Mouse (Mus musculus): ENCODE data around the gene Slc4a3. TPM values are rescaled to one million over a fixed set of nuclear protein-coding genes. Genes with fewer than 3 reads are reported as not detected.

Slc4a3 gene
- polyA plus RNA-seq, 1 experiment from 2014 or later = 22.4 TPM

GRCm38 (mm10) chr1:75570403-75570802 is 24.3 kb downstream of the Slc4a3 start:
- Histone ChIP-seq H3K27me3 (peaks cover 4% of the 10 kb centered on the region; the same call in 1 of the 2 replicates), H3K36me3 (replicated peaks) (no peaks in the 10 kb centered on the region), H3K4me3 (replicated peaks) (no peak overlapping the region), H3K4me2 (no peak overlapping the region), H3K27ac (no peak overlapping the region), H3K9me3 (no peaks in the 10 kb centered on the region), H3K4me1 (no peaks in the 10 kb centered on the region), H3K9ac (no peak overlapping the region)
- ATAC-seq (ENCODE audit: low FRiP score) = no peak
- 70% methylated on average over 6 of the region's 6 CpGs for WGBS

GRCm38 (mm10) chr1:75572776-75573175 is 26.7 kb downstream of the Slc4a3 start:
- Histone ChIP-seq H3K4me2 (no peak overlapping the region), H3K4me3 (replicated peaks) (no peak overlapping the region), H3K27me3 (no peaks in the 10 kb centered on the region; the same call in 1 of the 2 replicates), H3K4me1 (no peaks in the 10 kb centered on the region), H3K9me3 (no peaks in the 10 kb centered on the region), H3K27ac (no peak overlapping the region), H3K9ac (no peak overlapping the region), H3K36me3 (replicated peaks) (no peaks in the 10 kb centered on the region)
- ATAC-seq (ENCODE audit: low FRiP score) = no peak
- WGBS = 79% methylated on average over 6 of the region's 6 CpGs

- no peak for ATAC-seq (ENCODE audit: low FRiP score)
- no peak overlapping the region for H3K4me3 ChIP-seq (replicated peaks)
- H3K27ac ChIP-seq = no peak overlapping the region
- no peak overlapping the region for H3K4me2 ChIP-seq
- H3K27me3 ChIP-seq = no peaks in the 10 kb centered on the region; the same call in 1 of the 2 replicates
- WGBS = 84% methylated on average over 7 of the region's 7 CpGs
- H3K9me3 ChIP-seq = no peaks in the 10 kb centered on the region
- no peaks in the 10 kb centered on the region for H3K4me1 ChIP-seq
- H3K36me3 ChIP-seq (replicated peaks) = no peaks in the 10 kb centered on the region
- H3K9ac ChIP-seq = no peak overlapping the region
These were observed 27.6 kb downstream of the Slc4a3 start for GRCm38 (mm10) chr1:75573715-75574114.

- ATAC-seq (ENCODE audit: low FRiP score) = no peak; the same call in 1 of the 2 replicates
- Histone ChIP-seq H3K36me3 (replicated peaks) (no peaks in the 10 kb centered on the region), H3K4me3 (replicated peaks) (no peak overlapping the region), H3K4me2 (no peak overlapping the region), H3K27ac (no peak overlapping the region), H3K27me3 (no peaks in the 10 kb centered on the region; the same call in 1 of the 2 replicates), H3K9ac (no peak overlapping the region), H3K9me3 (no peaks in the 10 kb centered on the region), H3K4me1 (no peaks in the 10 kb centered on the region)
- 74% methylated on average over 17 of the region's 17 CpGs for WGBS
These were observed 28.6 kb downstream of the Slc4a3 start for GRCm38 (mm10) chr1:75574476-75575310.

- Histone ChIP-seq H3K9me3 (no peaks in the 10 kb centered on the region), H3K4me2 (no peak overlapping the region), H3K9ac (no peak overlapping the region), H3K4me1 (0 out of 2 replicates have a peak, but pooled peaks cover 8% of the 10 kb centered on the region), H3K27me3 (no peaks in the 10 kb centered on the region), H3K4me3 (replicated peaks) (no peak overlapping the region), H3K27ac (0 out of 2 replicates have a peak overlapping the region, but pooled peaks have one; percentile 22), H3K36me3 (replicated peaks) (no peaks in the 10 kb centered on the region)
- no peak for ATAC-seq (ENCODE audit: low FRiP score)
- WGBS = 18% methylated on average over 7 of the region's 7 CpGs
These were observed 36.0 kb downstream of the Slc4a3 start for GRCm38 (mm10) chr1:75581936-75582624.

DNA sequence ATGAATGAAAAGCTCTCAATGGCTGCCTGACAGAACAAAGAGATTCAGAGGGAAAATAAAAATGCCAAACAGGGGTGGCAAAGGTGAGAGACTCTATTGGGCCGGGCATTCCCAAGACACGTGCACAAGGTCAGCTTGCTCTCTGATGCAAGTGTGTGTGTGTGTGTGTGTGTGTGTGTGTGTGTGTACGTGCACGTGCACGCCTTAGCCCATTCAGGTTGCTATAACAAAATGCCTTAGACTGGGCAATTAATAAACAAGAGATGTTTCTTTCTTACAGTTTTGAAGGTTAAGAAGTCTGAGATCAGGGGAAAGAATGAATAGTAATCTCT is 36.5 kb downstream of the Slc4a3 start:
- Histone ChIP-seq H3K4me3 (replicated peaks) (no peak overlapping the region), H3K9ac (no peak overlapping the region), H3K27ac (no peak overlapping the region), H3K4me1 (0 out of 2 replicates have a peak, but pooled peaks cover 8% of the 10 kb centered on the region), H3K4me2 (no peak overlapping the region), H3K27me3 (no peaks in the 10 kb centered on the region), H3K9me3 (no peaks in the 10 kb centered on the region), H3K36me3 (replicated peaks) (no peaks in the 10 kb centered on the region)
- 52% methylated on average over 5 of the region's 5 CpGs for WGBS
- no peak for ATAC-seq (ENCODE audit: low FRiP score)

DNA sequence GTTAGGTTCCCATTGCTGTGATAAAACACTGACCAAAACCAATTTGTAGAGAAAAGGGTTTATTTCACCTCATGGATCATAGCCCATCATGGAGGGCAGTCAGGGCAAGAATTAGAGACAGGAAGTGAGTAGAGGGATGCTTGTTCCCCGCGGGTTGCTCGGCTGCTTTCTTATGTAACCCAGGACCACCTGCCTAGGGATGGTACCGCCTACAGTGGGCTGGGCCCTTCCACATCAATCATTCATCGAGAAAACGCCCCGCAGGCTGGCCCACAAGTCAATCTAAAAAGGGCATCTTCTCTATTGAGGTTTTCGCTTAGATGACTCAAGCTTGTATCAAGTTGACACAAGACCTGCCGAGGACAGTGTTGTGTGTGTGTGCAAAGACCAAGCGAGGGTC is 37.0 kb downstream of the Slc4a3 start:
- no peak for ATAC-seq (ENCODE audit: low FRiP score)
- Histone ChIP-seq H3K9me3 (no peaks in the 10 kb centered on the region), H3K36me3 (replicated peaks) (no peaks in the 10 kb centered on the region), H3K4me2 (no peak overlapping the region), H3K4me1 (0 out of 2 replicates have a peak, but pooled peaks cover 8% of the 10 kb centered on the region), H3K27me3 (no peaks in the 10 kb centered on the region), H3K9ac (no peak overlapping the region), H3K27ac (no peak overlapping the region), H3K4me3 (replicated peaks) (no peak overlapping the region)
- 83% methylated on average over 10 of the region's 10 CpGs for WGBS

GRCm38 (mm10) chr1:75586791-75587190 is 40.7 kb downstream of the Slc4a3 start:
- WGBS = 92% methylated on average over 3 of the region's 3 CpGs
- no peak for ATAC-seq (ENCODE audit: low FRiP score)
- Histone ChIP-seq H3K4me1 (peaks cover 17% of the 10 kb centered on the region), H3K27ac (no peak overlapping the region), H3K4me3 (replicated peaks) (no peak overlapping the region), H3K36me3 (replicated peaks) (no peaks in the 10 kb centered on the region), H3K4me2 (no peak overlapping the region), H3K9me3 (no peaks in the 10 kb centered on the region), H3K9ac (no peak overlapping the region), H3K27me3 (no peaks in the 10 kb centered on the region; the same call in 1 of the 2 replicates)

DNA sequence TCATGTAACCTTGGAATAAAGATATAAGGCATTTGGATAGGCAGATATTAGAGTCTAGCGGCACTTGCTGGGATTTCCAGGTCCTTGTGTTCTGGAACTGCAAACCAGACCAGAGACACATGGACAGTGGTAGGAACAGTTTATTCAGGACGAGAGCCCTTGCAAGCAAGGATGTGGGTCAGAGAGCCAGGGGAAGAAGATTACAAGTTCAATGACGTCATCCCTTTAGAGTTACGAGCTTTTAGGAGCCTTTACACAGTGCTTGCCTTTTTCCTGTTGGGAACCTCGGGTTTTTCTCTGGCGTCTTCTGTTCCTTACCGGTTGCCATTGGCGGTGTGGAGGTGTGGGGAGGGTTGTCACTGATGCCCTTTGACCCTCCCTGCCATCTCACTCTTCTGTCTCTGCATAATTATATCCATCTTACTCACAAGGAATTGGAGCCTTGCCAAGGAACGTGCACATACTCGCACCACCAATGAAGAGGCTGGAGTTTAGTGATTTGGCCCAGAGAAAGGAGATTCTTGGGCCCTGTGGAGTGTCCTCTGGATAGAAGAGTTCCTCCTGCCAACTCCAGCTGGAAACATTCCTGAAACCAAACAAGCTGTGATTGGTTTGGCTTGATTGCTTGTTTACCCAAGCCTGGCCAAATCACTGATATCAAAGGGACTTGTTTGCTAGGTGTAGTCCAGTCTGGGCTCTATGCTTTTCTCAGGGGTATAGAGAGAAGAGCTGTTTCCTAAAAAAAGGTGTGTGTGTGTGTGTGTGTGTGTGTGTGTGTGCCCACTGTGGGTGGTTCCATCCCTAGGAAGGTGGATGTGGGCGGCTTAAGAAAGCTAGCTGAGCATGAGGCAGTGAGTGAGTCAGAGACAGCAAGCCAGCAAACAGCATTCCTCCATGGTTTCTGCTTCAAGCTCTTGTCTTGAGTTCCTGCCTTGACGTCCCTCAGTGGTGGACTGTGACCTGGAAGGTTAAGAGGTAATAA is 42.0 kb downstream of the Slc4a3 start:
- H3K27ac ChIP-seq = no peak overlapping the region
- no peak overlapping the region for H3K4me3 ChIP-seq (replicated peaks)
- ATAC-seq (ENCODE audit: low FRiP score) = no peak
- peaks cover 9% of the 10 kb centered on the region for H3K4me1 ChIP-seq
- 75% methylated on average over 12 of the region's 12 CpGs for WGBS
- H3K36me3 ChIP-seq (replicated peaks) = no peaks in the 10 kb centered on the region
- H3K9me3 ChIP-seq = no peaks in the 10 kb centered on the region
- H3K27me3 ChIP-seq = no peaks in the 10 kb centered on the region; the same call in 1 of the 2 replicates
- no peak overlapping the region for H3K9ac ChIP-seq
- H3K4me2 ChIP-seq = no peak overlapping the region

DNA sequence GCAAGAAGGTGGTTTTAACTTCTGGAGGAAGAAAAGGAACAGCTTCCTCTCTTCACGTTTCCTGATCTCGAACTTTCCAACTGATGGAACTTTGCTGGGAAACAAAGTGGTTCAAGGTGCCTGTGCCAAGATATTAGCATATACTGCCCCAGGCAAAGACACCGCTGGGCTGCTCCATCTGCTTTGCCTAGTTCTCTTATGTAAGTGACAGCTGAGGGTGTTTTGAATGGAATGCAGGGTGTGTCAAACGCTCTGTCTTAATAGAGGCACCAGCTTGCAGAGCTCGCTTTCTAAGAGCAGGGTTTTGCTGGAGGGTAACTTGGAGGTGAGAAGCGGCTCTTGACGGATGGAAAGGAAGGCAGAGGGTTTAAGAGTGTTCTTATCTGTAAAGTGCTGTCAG is 42.8 kb downstream of the Slc4a3 start:
- ATAC-seq (ENCODE audit: low FRiP score) = peak; percentile 33; the same call in 1 of the 2 replicates
- no peak overlapping the region for H3K27ac ChIP-seq
- 34% methylated on average over 7 of the region's 7 CpGs for WGBS
- no peaks in the 10 kb centered on the region; the same call in 1 of the 2 replicates for H3K27me3 ChIP-seq
- no peaks in the 10 kb centered on the region for H3K9me3 ChIP-seq
- H3K4me3 ChIP-seq (replicated peaks) = no peak overlapping the region
- no peak overlapping the region for H3K4me2 ChIP-seq
- H3K4me1 ChIP-seq = peaks cover 9% of the 10 kb centered on the region
- no peaks in the 10 kb centered on the region for H3K36me3 ChIP-seq (replicated peaks)
- no peak overlapping the region for H3K9ac ChIP-seq

DNA sequence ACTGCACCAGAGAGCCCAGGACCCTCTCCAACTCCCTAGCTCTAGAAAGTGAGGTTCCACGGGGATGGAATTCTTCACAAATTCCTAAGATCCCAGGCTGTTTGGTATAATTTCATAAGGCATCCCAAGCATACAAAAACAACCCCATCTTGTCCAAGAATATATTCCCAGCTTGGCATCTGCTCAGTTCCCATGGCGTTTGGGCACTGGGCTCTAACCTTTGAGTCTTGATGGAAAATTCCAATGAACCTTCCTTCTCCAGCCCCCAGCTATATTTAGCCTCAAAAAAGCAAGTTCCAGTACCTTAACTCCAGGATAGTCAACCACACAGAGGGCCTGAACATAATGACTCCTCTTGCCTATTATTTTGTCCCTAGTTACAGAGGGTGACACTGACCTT is 43.9 kb downstream of the Slc4a3 start:
- Histone ChIP-seq H3K4me2 (no peak overlapping the region), H3K9me3 (no peaks in the 10 kb centered on the region), H3K4me3 (replicated peaks) (no peak overlapping the region), H3K27ac (no peak overlapping the region), H3K4me1 (peaks cover 9% of the 10 kb centered on the region), H3K36me3 (replicated peaks) (no peaks in the 10 kb centered on the region), H3K27me3 (no peaks in the 10 kb centered on the region; the same call in 1 of the 2 replicates), H3K9ac (no peak overlapping the region)
- WGBS = 90% methylated on average over 2 of the region's 2 CpGs
- no peak for ATAC-seq (ENCODE audit: low FRiP score)

GRCm38 (mm10) chr1:75593956-75594355 is 47.9 kb downstream of the Slc4a3 start:
- Histone ChIP-seq H3K36me3 (replicated peaks) (no peaks in the 10 kb centered on the region), H3K27me3 (peaks cover 2% of the 10 kb centered on the region; the same call in 1 of the 2 replicates), H3K9ac (no peak overlapping the region), H3K4me3 (replicated peaks) (no peak overlapping the region), H3K4me2 (no peak overlapping the region), H3K4me1 (peaks cover 6% of the 10 kb centered on the region), H3K9me3 (no peaks in the 10 kb centered on the region), H3K27ac (no peak overlapping the region)
- no peak for ATAC-seq (ENCODE audit: low FRiP score)
- 93% methylated on average over 7 of the region's 7 CpGs for WGBS

Data from forebrain, embryonic 12.5 days (tissue).